Mouse (Mus musculus): Measurements from ENCODE around the gene Gpr179.

The Gpr179 gene

GRCm38 (mm10) chr11:97287643-97288042 lies 64.2 kb downstream of the Gpr179 start:
- DNase-seq (ENCODE audit: low read depth, low spot score), result no peak

GRCm38 (mm10) chr11:97286973-97287372 lies 64.9 kb downstream of the Gpr179 start:
- DNase-seq (ENCODE audit: low read depth, low spot score), result no peak

GRCm38 (mm10) chr11:97285852-97286775 lies 65.8 kb downstream of the Gpr179 start:
- DNase-seq (ENCODE audit: low read depth, low spot score), result no peak

- no peak for DNase-seq (ENCODE audit: low read depth, low spot score)
Observed at GRCm38 (mm10) chr11:97284854-97285253, 67.0 kb downstream of the Gpr179 start.

GRCm38 (mm10) chr11:97282179-97282578 lies 69.7 kb downstream of the Gpr179 start:
- DNase-seq (ENCODE audit: low read depth, low spot score), result no peak
